Mouse (Mus musculus) thymus, postnatal 4 days (tissue): ENCODE results near the gene Alox12b.
A peak's percentile ranks its signal among the peaks of the same experiment; 100 is the strongest.

Source experiments
- DNase-seq: peaks from one replicate; pipeline ENCODE4 v3.0.0; 2021

Gene Alox12b

GRCm38 (mm10) chr11:69179512-69179911 lies 22.7 kb downstream of the Alox12b start:
- DNase-seq = no peak

DNA sequence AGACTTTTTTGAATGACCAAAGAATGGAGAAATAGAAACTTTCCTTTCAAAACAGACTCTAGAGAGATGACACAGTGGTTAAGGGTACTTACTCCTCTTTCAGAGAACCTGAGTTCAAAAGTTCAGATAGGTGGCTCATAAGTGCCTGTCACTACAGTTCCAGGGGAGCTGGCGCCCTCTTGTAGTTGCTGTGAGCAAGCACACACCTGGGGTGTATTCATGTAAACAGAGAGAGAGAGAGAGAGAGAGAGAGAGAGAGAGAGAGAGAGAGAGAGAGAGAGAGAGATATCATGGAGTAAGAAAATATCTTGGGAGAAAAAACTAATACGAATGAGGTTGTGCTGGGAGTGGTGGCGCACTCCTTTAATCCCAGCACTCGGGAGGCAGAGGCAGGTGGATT lies 23.3 kb downstream of the Alox12b start:
- DNase-seq = peak; percentile 43

DNA sequence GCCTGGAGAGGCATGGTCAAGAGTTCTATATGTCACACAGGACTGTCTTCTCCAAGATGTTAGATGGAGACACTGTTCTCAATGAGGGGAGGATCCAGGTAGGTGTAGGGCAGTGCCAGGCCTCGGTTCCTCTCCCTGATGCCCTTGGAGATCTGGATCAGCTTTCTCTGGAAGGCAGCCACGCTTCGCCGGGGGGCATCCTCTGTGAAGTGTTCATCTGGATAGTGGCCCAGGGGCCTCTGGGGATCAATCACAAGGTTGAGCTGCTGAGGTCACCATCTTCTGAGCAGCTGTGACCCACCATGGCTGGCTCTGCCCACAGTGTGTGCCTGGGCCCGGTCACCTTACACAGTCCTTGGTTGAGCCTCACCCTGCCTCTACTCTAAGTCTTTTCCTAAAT lies 28.2 kb downstream of the Alox12b start:
- no peak for DNase-seq

- no peak for DNase-seq
Measured at GRCm38 (mm10) chr11:69185936-69186335, 29.1 kb downstream of the Alox12b start.

DNA sequence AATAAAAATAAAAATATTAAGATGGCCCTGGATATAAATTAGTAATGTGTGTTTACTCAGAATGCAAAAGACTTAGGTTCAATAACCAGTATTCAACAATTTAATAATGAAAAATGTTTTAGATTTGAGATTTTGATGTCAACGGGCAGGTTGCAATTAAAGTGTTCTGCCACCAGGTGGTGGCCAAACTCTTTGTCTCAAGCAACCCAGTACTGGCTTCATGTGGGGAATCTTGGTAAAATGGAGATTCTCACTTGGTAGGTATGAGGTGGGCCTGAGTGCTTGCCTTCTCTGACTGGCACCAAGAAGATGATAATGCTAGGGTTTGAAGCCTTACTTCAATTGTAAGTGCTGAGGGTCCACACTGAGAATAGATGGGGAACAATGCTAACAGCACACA lies 36.1 kb downstream of the Alox12b start:
- DNase-seq = peak; percentile 54

DNA sequence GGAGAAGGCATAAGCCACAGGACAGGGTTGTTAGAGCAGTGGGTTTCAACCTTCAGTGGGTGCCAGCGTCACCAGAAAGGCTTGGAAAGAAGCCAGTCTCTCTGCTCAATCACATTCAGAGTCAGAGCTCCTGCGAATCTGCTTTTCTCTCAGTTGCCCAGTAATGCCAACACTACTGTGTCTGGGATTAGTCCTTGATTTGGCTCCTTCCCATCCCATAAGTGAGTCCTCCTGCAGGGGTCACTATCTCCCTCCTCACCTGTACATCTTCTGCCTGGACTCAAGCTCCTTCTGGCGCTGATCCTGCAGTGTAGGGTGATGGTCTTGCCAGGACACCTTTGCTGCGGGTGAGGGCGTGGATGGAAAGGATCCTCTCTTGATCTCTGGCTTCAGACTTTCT lies 40.0 kb downstream of the Alox12b start:
- DNase-seq = no peak

- DNase-seq = peak; percentile 38
Measured at GRCm38 (mm10) chr11:69197194-69197593, 40.4 kb downstream of the Alox12b start.

GRCm38 (mm10) chr11:69197743-69198142 lies 41.0 kb downstream of the Alox12b start, which contains the start of gene Alox8:
TSS of gene Alox8 (minus strand) at chr11:69197843.
- no peak for DNase-seq

- DNase-seq = no peak
Measured at GRCm38 (mm10) chr11:69199251-69199650, 42.5 kb downstream of the Alox12b start.

DNA sequence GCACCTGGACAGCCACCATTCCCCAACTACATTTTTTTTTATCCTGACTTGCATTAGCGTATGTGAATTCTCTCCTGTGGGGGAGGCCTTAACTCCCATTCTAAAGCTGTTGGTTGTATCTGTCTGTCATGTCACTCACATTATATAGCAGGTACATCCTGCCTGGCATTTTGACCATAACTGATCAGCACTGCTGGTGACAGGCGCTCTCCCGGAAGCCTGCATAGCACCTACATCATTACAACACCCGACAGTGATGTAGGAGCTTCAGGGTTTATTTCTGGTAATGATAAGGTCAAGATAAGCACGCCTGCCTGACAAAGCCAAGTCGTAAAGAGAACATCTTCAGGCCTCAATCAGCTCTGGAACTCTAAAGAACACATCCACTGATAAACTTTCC lies 43.4 kb downstream of the Alox12b start:
- DNase-seq = no peak

- DNase-seq = no peak
Measured at GRCm38 (mm10) chr11:69202469-69203230, 45.9 kb downstream of the Alox12b start.

- DNase-seq = no peak
Measured at GRCm38 (mm10) chr11:69211431-69211830, 54.6 kb downstream of the Alox12b start.

DNA sequence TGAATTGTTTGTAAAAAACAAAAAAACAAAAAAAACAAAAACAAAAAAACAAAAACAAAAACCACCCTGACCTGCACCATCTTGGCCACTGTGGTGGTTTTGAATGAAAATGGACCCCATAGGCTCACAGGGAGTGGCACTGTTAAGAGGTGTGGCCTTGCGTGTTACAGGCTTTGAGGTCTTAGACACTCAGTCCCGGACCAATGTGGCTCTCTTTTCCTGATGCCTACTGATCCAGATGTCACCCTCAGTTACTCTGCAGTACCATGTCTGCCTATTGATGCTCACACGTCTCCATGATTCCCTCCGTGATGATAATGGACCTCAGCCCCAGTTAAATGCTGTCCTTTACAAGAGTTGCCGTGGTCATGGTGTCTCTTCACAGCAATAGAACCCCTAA lies 60.6 kb downstream of the Alox12b start:
- no peak for DNase-seq

DNA sequence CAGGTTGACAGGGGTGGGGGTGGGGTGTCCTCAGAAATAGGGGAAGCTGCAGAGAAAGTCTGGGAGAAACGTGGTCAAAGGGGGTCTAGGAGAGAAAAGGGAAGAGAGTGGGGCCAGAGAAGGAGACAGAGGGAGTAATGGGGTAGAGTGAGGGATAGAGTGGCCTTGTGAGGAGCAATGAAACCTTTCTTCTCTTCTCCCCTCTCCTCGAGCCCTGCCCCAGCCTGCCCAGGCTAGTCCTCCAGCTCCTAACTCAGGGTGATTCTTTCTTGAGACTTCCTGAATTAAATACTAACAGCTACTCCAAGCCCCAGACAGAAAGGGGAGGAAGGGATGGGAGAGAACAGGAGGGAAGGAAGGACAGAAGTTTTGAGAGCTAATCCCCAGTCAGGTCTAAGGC lies 61.9 kb downstream of the Alox12b start:
- no peak for DNase-seq
